10 mouse cellular contexts compared by ENCODE assay signal in the genomic region with DNA sequence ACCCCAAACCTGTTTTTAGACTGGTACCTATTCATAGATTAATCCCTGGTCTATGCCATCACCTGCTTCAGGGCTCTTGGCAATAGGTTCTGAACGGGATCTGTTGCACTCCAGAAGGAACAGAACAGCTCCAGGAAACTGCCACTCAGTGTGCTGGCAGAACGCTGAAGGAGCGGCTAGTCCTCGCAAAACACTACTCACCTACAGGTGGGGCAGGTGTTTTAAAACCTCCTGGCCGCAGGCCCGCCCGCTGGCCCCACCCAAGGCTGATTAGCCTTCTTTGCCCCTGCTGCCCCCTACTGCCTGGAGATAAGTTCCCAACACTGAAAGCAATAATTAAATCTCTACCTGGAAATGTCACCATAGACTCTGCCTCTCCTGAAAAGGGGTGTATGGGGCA. TPM values are rescaled to one million over a fixed set of nuclear protein-coding genes. Genes with fewer than 3 reads are reported as not detected.
A peak's percentile ranks its signal among the peaks of the same experiment; 100 is the strongest.
DNase-seq lines count a peak whose midpoint lies in the region; ATAC-seq and TF ChIP-seq lines count a peak whose summit lies in the region.
"Had no signal": no experiment of that assay in that cellular context is flagged by ENCODE, and none has a peak within 500 bp of the region (broad histone marks: within the 10 kb centered on the region; RNA-seq: fewer than 3 reads in every experiment).

A gene (minus strand): TSS at position 198 of the 400 bp plus-strand sequence.

- no peak within 1 kb of the TSS for H3K4me2 ChIP-seq in kidney, embryonic 15.5 days
- H3K4me2 ChIP-seq in intestine, embryonic 14.5 days (ENCODE audit: low read length): no peak within 1 kb of the TSS; the same call in 1 of the 2 replicates
- peak within 1 kb of the TSS; percentile 22; the same call in 1 of the 2 replicates for H3K4me2 ChIP-seq in lung, embryonic 16.5 days (ENCODE audit: low read depth, low read length)
- H3K4me2 ChIP-seq: limb, embryonic 15.5 days had no signal

- H3K9me3 ChIP-seq in kidney, embryonic 15.5 days (replicated peaks): no peaks in the 10 kb centered on the region
- H3K9me3 ChIP-seq in ES-Bruce4 (replicated peaks; ENCODE audit: control insufficient read depth, insufficient read depth, low read length, poor library complexity, severe bottlenecking): no peaks in the 10 kb centered on the region
- H3K9me3 ChIP-seq in intestine, embryonic 14.5 days (ENCODE audit: control insufficient read depth, low read length): no peaks in the 10 kb centered on the region
- no peaks in the 10 kb centered on the region for H3K9me3 ChIP-seq in lung, embryonic 16.5 days (ENCODE audit: control insufficient read depth, low read length)
- H3K9me3 ChIP-seq: limb, embryonic 15.5 days had no signal

- intact Hi-C loops in left cerebral cortex, postnatal 36 days (cut with DNase I): loop anchor here (10.0 kb wide), 1 partner anchor 387 kb away; a partner anchor contains a TSS

- H3K36me3 ChIP-seq in kidney, embryonic 15.5 days: no peaks in the 10 kb centered on the region
- H3K36me3 ChIP-seq in ES-Bruce4 (ENCODE audit: control insufficient read depth, insufficient read depth, low read length, poor library complexity, severe bottlenecking): no peaks in the 10 kb centered on the region
- H3K36me3 ChIP-seq in intestine, embryonic 14.5 days (ENCODE audit: control insufficient read depth, insufficient read depth, low read length): no peaks in the 10 kb centered on the region
- no peaks in the 10 kb centered on the region for H3K36me3 ChIP-seq in lung, embryonic 16.5 days (ENCODE audit: control insufficient read depth, insufficient read depth, low read length)
- H3K36me3 ChIP-seq: limb, embryonic 15.5 days had no signal

- DNase-seq in kidney, adult 18-20 months: peak; percentile 68
- no peak for DNase-seq in intestine, embryonic 14.5 days (ENCODE audit: low spot score)
- no peak for DNase-seq in left cerebral cortex, postnatal 36 days (ENCODE audit: low spot score in 2 of 2)
- no peak for DNase-seq in layer of hippocampus, postnatal 25 days (ENCODE audit: extremely low spot score in 1 of 2, low spot score in 1 of 2)

- no peak for ATAC-seq in kidney, embryonic 15.5 days (replicated peaks; ENCODE audit: low FRiP score)
- ATAC-seq in intestine, embryonic 14.5 days (replicated peaks; ENCODE audit: low FRiP score, low TSS enrichment, low read depth): no peak; the same call in 1 of the 2 replicates
- ATAC-seq in lung, embryonic 16.5 days (ENCODE audit: low read depth): peak; percentile 72
- no peak for ATAC-seq in activated CD4-positive, CD25-positive, alpha-beta regulatory T cell, adult 4 months
- ATAC-seq: hindbrain, postnatal 0 days had no signal

- no peak for TF ChIP-seq POLR2A in ES-Bruce4 (IDR thresholded peaks at IDR 0.05; ENCODE audit: insufficient read depth, low read length)

- TF ChIP-seq CTCF in ES-Bruce4 (IDR thresholded peaks at IDR 0.05; ENCODE audit: low read depth, low read length): peak; percentile 53

- WGBS in kidney, embryonic 15.5 days: 37% methylated on average over 7 of the region's 7 CpGs
- 21% methylated on average over 7 of the region's 7 CpGs for WGBS in intestine, embryonic 14.5 days
- 23% methylated on average over 7 of the region's 7 CpGs for WGBS in lung, embryonic 16.5 days

- H3K9ac ChIP-seq in kidney, embryonic 15.5 days: no peak within 1 kb of the TSS
- H3K9ac ChIP-seq in ES-Bruce4 (ENCODE audit: low read depth, poor library complexity, severe bottlenecking): no peak within 1 kb of the TSS
- H3K9ac ChIP-seq in intestine, embryonic 14.5 days (ENCODE audit: low read length): no peak within 1 kb of the TSS
- 0 out of 2 replicates have a peak within 1 kb of the TSS, but pooled peaks have one; percentile 13 for H3K9ac ChIP-seq in lung, embryonic 16.5 days (ENCODE audit: low read length)
- H3K9ac ChIP-seq: limb, embryonic 15.5 days had no signal

- H3K4me3 ChIP-seq in kidney, embryonic 15.5 days (replicated peaks): no peak within 1 kb of the TSS
- H3K4me3 ChIP-seq in ES-Bruce4 (ENCODE audit: low read depth, low read length): no peak within 1 kb of the TSS
- no peak within 1 kb of the TSS for H3K4me3 ChIP-seq in intestine, embryonic 14.5 days (ENCODE audit: low read depth, low read length)
- no peak within 1 kb of the TSS for H3K4me3 ChIP-seq in lung, embryonic 16.5 days (ENCODE audit: low read length)
- H3K4me3 ChIP-seq: limb, embryonic 15.5 days had no signal

- peaks cover 21% of the 10 kb centered on the region for H3K4me1 ChIP-seq in kidney, embryonic 15.5 days
- H3K4me1 ChIP-seq in ES-Bruce4 (ENCODE audit: control insufficient read depth, insufficient read depth, low read length): peaks cover 5% of the 10 kb centered on the region
- no peaks in the 10 kb centered on the region for H3K4me1 ChIP-seq in intestine, embryonic 14.5 days (replicated peaks; ENCODE audit: control insufficient read depth, insufficient read depth, low read length)
- peaks cover 17% of the 10 kb centered on the region for H3K4me1 ChIP-seq in lung, embryonic 16.5 days (replicated peaks; ENCODE audit: control insufficient read depth, insufficient read depth, low read length)

- TF ChIP-seq EP300 in ES-Bruce4 (IDR thresholded peaks at IDR 0.05; ENCODE audit: insufficient read depth, low read depth, low read length): no peak

- H3K27me3 ChIP-seq in kidney, embryonic 15.5 days: no peaks in the 10 kb centered on the region
- H3K27me3 ChIP-seq in ES-Bruce4 (ENCODE audit: control insufficient read depth, insufficient read depth, low read length, poor library complexity, severe bottlenecking): no peaks in the 10 kb centered on the region
- H3K27me3 ChIP-seq in intestine, embryonic 14.5 days (replicated peaks; ENCODE audit: control insufficient read depth, insufficient read depth, low read length): no peaks in the 10 kb centered on the region
- H3K27me3 ChIP-seq in lung, embryonic 16.5 days (ENCODE audit: control insufficient read depth, insufficient read depth, low read depth, low read length): no peaks in the 10 kb centered on the region
- H3K27me3 ChIP-seq: limb, embryonic 15.5 days had no signal

- H3K27ac ChIP-seq in kidney, embryonic 15.5 days: no peak within 1 kb of the TSS
- H3K27ac ChIP-seq in ES-Bruce4 (ENCODE audit: insufficient read depth, low read length): no peak within 1 kb of the TSS
- H3K27ac ChIP-seq in intestine, embryonic 14.5 days (ENCODE audit: low read depth): no peak within 1 kb of the TSS
- H3K27ac ChIP-seq in lung, embryonic 16.5 days (ENCODE audit: low read length): peak within 1 kb of the TSS; percentile 50
- H3K27ac ChIP-seq: hindbrain, postnatal 0 days; limb, embryonic 15.5 days had no signal

RNA-seq across cellular contexts. Expression of the gene that starts here (rescaled TPM):
- 2.1 and 6.4 TPM in 2 replicates for polyA plus RNA-seq in kidney, embryonic 15.5 days (2015; fragmentation: Nextera tagmentation; extraction: Ambion mirVana)
- 1.1 TPM in 1 of 2 replicates, not detected in the other for polyA plus RNA-seq in ES-Bruce4 (2011; ENCODE audit: insufficient read depth, insufficient read length, low read depth, missing spikeins)
- 26.5 and 33.5 TPM in 2 replicates for polyA plus RNA-seq in intestine, embryonic 14.5 days (2014; fragmentation: Nextera tagmentation; extraction: Ambion mirVana)
- 22.6 and 25.9 TPM in 2 replicates for polyA plus RNA-seq in lung, embryonic 16.5 days (2015; fragmentation: Nextera tagmentation; extraction: Ambion mirVana)
- not detected for polyA plus RNA-seq in activated CD4-positive, CD25-positive, alpha-beta regulatory T cell, adult 4 months (2017; shearing (Covaris generic))
- under 1 TPM in 1 of 2 experiments, not detected in 1; 0.59 TPM for total RNA-seq in left cerebral cortex, postnatal 36 days (2021)
- not detected for total RNA-seq in layer of hippocampus, postnatal 25 days (2021)
